Mouse (Mus musculus): ENCODE data around the gene Igf1r.

Gene Igf1r

GRCm38 (mm10) chr7:68085338-68085737, 132.7 kb downstream of the Igf1r start:
- DNase-seq (ENCODE audit: low read depth): peak; percentile 85

GRCm38 (mm10) chr7:68085870-68086341, 133.3 kb downstream of the Igf1r start:
- DNase-seq (ENCODE audit: low read depth): peak; percentile 68

GRCm38 (mm10) chr7:68087496-68087895, 134.9 kb downstream of the Igf1r start:
- no peak for DNase-seq (ENCODE audit: low read depth)

GRCm38 (mm10) chr7:68088825-68089224, 136.2 kb downstream of the Igf1r start:
- no peak for DNase-seq (ENCODE audit: low read depth)

- DNase-seq (ENCODE audit: low read depth): no peak
Measured at GRCm38 (mm10) chr7:68089725-68090124, 137.1 kb downstream of the Igf1r start.

GRCm38 (mm10) chr7:68090576-68090975, 137.9 kb downstream of the Igf1r start:
- DNase-seq (ENCODE audit: low read depth): no peak

GRCm38 (mm10) chr7:68092304-68092978, 139.8 kb downstream of the Igf1r start:
- DNase-seq (ENCODE audit: low read depth): no peak

- DNase-seq (ENCODE audit: low read depth): no peak
Measured at GRCm38 (mm10) chr7:68093817-68094216, 141.2 kb downstream of the Igf1r start.

- no peak for DNase-seq (ENCODE audit: low read depth)
Measured at GRCm38 (mm10) chr7:68095574-68095973, 142.9 kb downstream of the Igf1r start.

GRCm38 (mm10) chr7:68096411-68096810, 143.8 kb downstream of the Igf1r start:
- DNase-seq (ENCODE audit: low read depth): no peak

- no peak for DNase-seq (ENCODE audit: low read depth)
Measured at GRCm38 (mm10) chr7:68097081-68097836, 144.6 kb downstream of the Igf1r start.

- DNase-seq (ENCODE audit: low read depth): no peak
Measured at GRCm38 (mm10) chr7:68098098-68098497, 145.5 kb downstream of the Igf1r start.

- no peak for DNase-seq (ENCODE audit: low read depth)
Measured at GRCm38 (mm10) chr7:68100388-68100787, 147.8 kb downstream of the Igf1r start.

- no peak for DNase-seq (ENCODE audit: low read depth)
Measured at GRCm38 (mm10) chr7:68102456-68103177, 150.0 kb downstream of the Igf1r start.

- no peak for DNase-seq (ENCODE audit: low read depth)
Measured at GRCm38 (mm10) chr7:68103178-68103530, 150.5 kb downstream of the Igf1r start.

- DNase-seq (ENCODE audit: low read depth): no peak
Measured at GRCm38 (mm10) chr7:68111532-68111931, 158.9 kb downstream of the Igf1r start.

GRCm38 (mm10) chr7:68112582-68112981, 160.0 kb downstream of the Igf1r start:
- no peak for DNase-seq (ENCODE audit: low read depth)

GRCm38 (mm10) chr7:68114364-68114763, 161.7 kb downstream of the Igf1r start:
- no peak for DNase-seq (ENCODE audit: low read depth)

- no peak for DNase-seq (ENCODE audit: low read depth)
Measured at GRCm38 (mm10) chr7:68114983-68115715, 162.5 kb downstream of the Igf1r start.

- no peak for DNase-seq (ENCODE audit: low read depth)
Measured at GRCm38 (mm10) chr7:68117567-68117966, 164.9 kb downstream of the Igf1r start.

GRCm38 (mm10) chr7:68117981-68118380, 165.4 kb downstream of the Igf1r start:
- DNase-seq (ENCODE audit: low read depth): no peak

- DNase-seq (ENCODE audit: low read depth): no peak
Measured at GRCm38 (mm10) chr7:68119605-68120004, 167.0 kb downstream of the Igf1r start.
